Mouse (Mus musculus): Measurements from ENCODE around the gene Foxi1.

- TF ChIP-seq CTCF (IDR thresholded peaks at IDR 0.05; ENCODE audit: insufficient read depth, low read depth, low read length) (no peak), POLR2A (IDR thresholded peaks at IDR 0.05; ENCODE audit: insufficient read depth, low read depth, low read length) (no peak)
Measured at GRCm38 (mm10) chr11:34171221-34171620, 36.7 kb downstream of the Foxi1 start.

Measured in olfactory bulb, adult 2 months (tissue).